Mouse (Mus musculus) testis, postnatal 14 days (tissue): Measurements from ENCODE around the gene Lrrc8b.

ENCODE experiments used
- DNase-seq: peaks from one replicate; pipeline ENCODE4 v3.0.0; 2021; ENCODE audit warnings: low spot score

Lrrc8b gene

GRCm38 (mm10) chr5:105519096-105519975, 103.8 kb downstream of the Lrrc8b start, which contains the start of gene Lrrc8c:
Lrrc8c (plus strand) TSS chr5:105519388.
- DNase-seq: peak; percentile 74

- DNase-seq: no peak
Observed at GRCm38 (mm10) chr5:105519976-105520300, 104.4 kb downstream of the Lrrc8b start.

GRCm38 (mm10) chr5:105520442-105520965, 104.9 kb downstream of the Lrrc8b start:
- no peak for DNase-seq

- peak; percentile 16 for DNase-seq
Observed at GRCm38 (mm10) chr5:105523452-105523851, 107.9 kb downstream of the Lrrc8b start.

GRCm38 (mm10) chr5:105525004-105525403, 109.4 kb downstream of the Lrrc8b start:
- no peak for DNase-seq

- no peak for DNase-seq
Observed at GRCm38 (mm10) chr5:105526107-105526645, 110.6 kb downstream of the Lrrc8b start.

- no peak for DNase-seq
Observed at GRCm38 (mm10) chr5:105526766-105527165, 111.2 kb downstream of the Lrrc8b start.

- peak; percentile 46 for DNase-seq
Observed at GRCm38 (mm10) chr5:105527477-105528331, 112.1 kb downstream of the Lrrc8b start.

GRCm38 (mm10) chr5:105530576-105530975, 115.0 kb downstream of the Lrrc8b start:
- no peak for DNase-seq

GRCm38 (mm10) chr5:105535186-105535585, 119.6 kb downstream of the Lrrc8b start:
- DNase-seq: no peak

- DNase-seq: no peak
Observed at GRCm38 (mm10) chr5:105536172-105536571, 120.6 kb downstream of the Lrrc8b start.

GRCm38 (mm10) chr5:105537101-105537723, 121.6 kb downstream of the Lrrc8b start:
- DNase-seq: no peak
